In the genomic region with DNA sequence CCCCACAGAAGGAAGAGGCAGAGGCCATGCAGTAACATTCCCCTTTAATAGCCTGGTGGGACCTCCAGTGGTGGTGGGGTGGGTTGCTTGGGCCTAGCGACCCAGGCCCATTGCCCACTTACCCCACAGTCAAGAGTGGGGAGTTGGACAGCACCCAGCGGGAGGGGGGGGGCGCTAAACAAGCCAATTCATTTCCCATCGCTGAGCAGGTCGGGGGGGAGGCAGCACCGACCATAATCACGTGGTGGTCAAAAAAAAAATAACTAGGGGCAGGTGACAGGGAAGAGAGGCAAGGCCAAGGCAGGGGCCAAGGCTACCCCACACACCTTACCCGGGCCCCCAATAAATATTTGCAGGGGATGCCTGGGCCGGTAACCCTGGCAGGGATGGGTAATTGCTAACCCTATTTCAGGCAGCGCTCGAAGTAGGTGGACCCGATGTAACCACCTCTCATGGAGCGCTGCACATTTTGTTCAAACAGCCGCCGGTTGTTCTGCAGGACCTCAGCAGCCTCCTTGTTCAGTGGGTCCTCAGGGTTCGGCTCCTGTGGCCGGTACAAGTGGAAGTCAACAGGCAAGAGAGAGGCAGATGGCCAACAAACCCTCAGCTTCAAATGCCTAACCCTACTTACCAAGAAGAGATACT, we compare ENCODE assay signal across 8 mouse cellular contexts. TPM values are rescaled to one million over a fixed set of nuclear protein-coding genes. Genes with fewer than 3 reads are reported as not detected.
A peak's percentile ranks its signal among the peaks of the same experiment; 100 is the strongest.
DNase-seq lines count a peak whose midpoint lies in the region; ATAC-seq lines count a peak whose summit lies in the region.

No protein-coding gene starts in this region.

- H3K27ac ChIP-seq in heart, embryonic 14.5 days (replicated peaks in 1 of 2; ENCODE audit: control insufficient read depth in 1 of 2, insufficient read depth in 1 of 2, low read depth in 2 of 2, low read length in 2 of 2) = peak overlapping the region in 1 of 2 experiments; percentile 91; a peak in 2 of 4 replicates
- H3K27ac ChIP-seq in limb, embryonic 10.5 days = peak overlapping the region; percentile 86; the same call in 1 of the 2 replicates
- H3K27ac ChIP-seq in stomach, embryonic 15.5 days = peak overlapping the region; percentile 93

- peaks cover 11 to 35% of the 10 kb centered on the region in 2 experiments for H3K4me1 ChIP-seq in heart, embryonic 14.5 days (ENCODE audit: control insufficient read depth in 2 of 2, insufficient read depth in 2 of 2, low read length in 2 of 2)
- H3K4me1 ChIP-seq in limb, embryonic 10.5 days = peaks cover 48% of the 10 kb centered on the region
- peaks cover 35% of the 10 kb centered on the region for H3K4me1 ChIP-seq in stomach, embryonic 15.5 days

- H3K9ac ChIP-seq in heart, embryonic 14.5 days (ENCODE audit: low read length) = peak overlapping the region; percentile 92; the same call in 1 of the 2 replicates
- 0 out of 2 replicates have a peak overlapping the region, but pooled peaks have one; percentile 11 for H3K9ac ChIP-seq in stomach, embryonic 15.5 days

- no peaks in the 10 kb centered on the region for H3K27me3 ChIP-seq in heart, embryonic 14.5 days (ENCODE audit: control insufficient read depth, insufficient read depth, low read length)
- H3K27me3 ChIP-seq in limb, embryonic 10.5 days (ENCODE audit: low read depth, poor library complexity, severe bottlenecking) = 0 out of 2 replicates have a peak, but pooled peaks cover under 1% of the 10 kb centered on the region
- H3K27me3 ChIP-seq in stomach, embryonic 15.5 days (replicated peaks) = no peaks in the 10 kb centered on the region

- no peak overlapping the region for H3K4me3 ChIP-seq in heart, embryonic 14.5 days (ENCODE audit: control insufficient read depth in 1 of 2, insufficient read depth in 1 of 2, low read depth in 1 of 2, low read length in 2 of 2)
- H3K4me3 ChIP-seq in limb, embryonic 10.5 days = peak overlapping the region; percentile 63
- H3K4me3 ChIP-seq in stomach, embryonic 15.5 days (replicated peaks) = peak overlapping the region; percentile 62

- peak overlapping the region; percentile 95; the same call in 1 of the 2 replicates for H3K4me2 ChIP-seq in heart, embryonic 14.5 days (ENCODE audit: low read length)
- peak overlapping the region; percentile 80 for H3K4me2 ChIP-seq in stomach, embryonic 15.5 days

- no peak for DNase-seq in heart, adult 8-10 months (ENCODE audit: low spot score)
- peak; percentile 57 for DNase-seq in thymus, postnatal 4 days
- DNase-seq in thymus, postnatal 0 days (ENCODE audit: low spot score) = no peak
- DNase-seq in limb, embryonic 10.5 days (ENCODE audit: low spot score) = no peak
- DNase-seq in spleen, postnatal 14 days (ENCODE audit: low spot score in 2 of 2) = no peak
- no peak for DNase-seq in lung, postnatal 25 days (ENCODE audit: low spot score)

- no peak for ATAC-seq in heart, embryonic 14.5 days (ENCODE audit: insufficient number of reproducible peaks, insufficient read depth, low FRiP score, low read depth)
- ATAC-seq in stomach, embryonic 15.5 days (ENCODE audit: insufficient read depth, low FRiP score, low read depth) = no peak

- 88% methylated on average over 17 of the region's 17 CpGs for WGBS in heart, embryonic 14.5 days
- 89% methylated on average over 17 of the region's 17 CpGs for WGBS in limb, embryonic 10.5 days
- WGBS in stomach, embryonic 15.5 days = 85% methylated on average over 17 of the region's 17 CpGs

- H3K36me3 ChIP-seq in heart, embryonic 14.5 days (ENCODE audit: control insufficient read depth, insufficient read depth, low read length) = peaks cover 50% of the 10 kb centered on the region
- H3K36me3 ChIP-seq in limb, embryonic 10.5 days = peaks cover 58% of the 10 kb centered on the region
- H3K36me3 ChIP-seq in stomach, embryonic 15.5 days = peaks cover 37% of the 10 kb centered on the region

- H3K9me3 ChIP-seq in heart, embryonic 14.5 days (ENCODE audit: control insufficient read depth, low read length) = no peaks in the 10 kb centered on the region
- no peaks in the 10 kb centered on the region for H3K9me3 ChIP-seq in limb, embryonic 10.5 days (replicated peaks)
- no peaks in the 10 kb centered on the region for H3K9me3 ChIP-seq in stomach, embryonic 15.5 days

RNA-seq across cellular contexts. Expression of gene Chmp2a, which starts 0.7 kb away (rescaled TPM):
- 153 and 165 TPM in 2 replicates for polyA plus RNA-seq in heart, embryonic 14.5 days (2014; fragmentation: Nextera tagmentation; extraction: Ambion mirVana)
- 100 to 1,000 TPM; 142 to 153 (median 147) TPM for total RNA-seq in heart, adult 8-10 months (2022)
- polyA plus RNA-seq in thymus, postnatal 0 days (2015; fragmentation: Nextera tagmentation; extraction: Ambion mirVana) = 226 and 230 TPM in 2 replicates
- polyA plus RNA-seq in limb, embryonic 10.5 days (2016; fragmentation: Nextera tagmentation; extraction: Ambion mirVana) = 79.6 and 84.2 TPM in 2 replicates
- 161 and 167 TPM in 2 replicates for polyA plus RNA-seq in stomach, embryonic 15.5 days (2015; fragmentation: Nextera tagmentation; extraction: Ambion mirVana)

RNA-seq across cellular contexts. Expression of gene Ube2m, which starts 2.7 kb away (rescaled TPM):
- polyA plus RNA-seq in heart, embryonic 14.5 days (2014; fragmentation: Nextera tagmentation; extraction: Ambion mirVana) = 151 and 180 TPM in 2 replicates
- total RNA-seq in heart, adult 8-10 months (2022) = 100 to 1,000 TPM; 204 to 216 (median 210) TPM
- 90.8 and 91.5 TPM in 2 replicates for polyA plus RNA-seq in thymus, postnatal 0 days (2015; fragmentation: Nextera tagmentation; extraction: Ambion mirVana)
- polyA plus RNA-seq in limb, embryonic 10.5 days (2016; fragmentation: Nextera tagmentation; extraction: Ambion mirVana) = 182 and 208 TPM in 2 replicates
- polyA plus RNA-seq in stomach, embryonic 15.5 days (2015; fragmentation: Nextera tagmentation; extraction: Ambion mirVana) = 105 and 107 TPM in 2 replicates

RNA-seq across cellular contexts. Expression of gene Mzf1, which starts 19.2 kb away (rescaled TPM):
- 1.4 and 1.8 TPM in 2 replicates for polyA plus RNA-seq in heart, embryonic 14.5 days (2014; fragmentation: Nextera tagmentation; extraction: Ambion mirVana)
- under 1 TPM; 0.19 to 0.60 (median 0.29) TPM for total RNA-seq in heart, adult 8-10 months (2022)
- 1.1 and 1.6 TPM in 2 replicates for polyA plus RNA-seq in thymus, postnatal 0 days (2015; fragmentation: Nextera tagmentation; extraction: Ambion mirVana)
- polyA plus RNA-seq in limb, embryonic 10.5 days (2016; fragmentation: Nextera tagmentation; extraction: Ambion mirVana) = 3.3 and 4.4 TPM in 2 replicates
- 2.7 and 3.0 TPM in 2 replicates for polyA plus RNA-seq in stomach, embryonic 15.5 days (2015; fragmentation: Nextera tagmentation; extraction: Ambion mirVana)

RNA-seq across cellular contexts. Expression of gene Zbtb45, which starts 25.5 kb away (rescaled TPM):
- 12.8 and 17.2 TPM in 2 replicates for polyA plus RNA-seq in heart, embryonic 14.5 days (2014; fragmentation: Nextera tagmentation; extraction: Ambion mirVana)
- 10 to 100 TPM in 1 of 4 experiments, 1 to 10 TPM in 3; 6.9 to 11.3 (median 7.2) TPM for total RNA-seq in heart, adult 8-10 months (2022)
- 27.8 and 30.8 TPM in 2 replicates for polyA plus RNA-seq in thymus, postnatal 0 days (2015; fragmentation: Nextera tagmentation; extraction: Ambion mirVana)
- 29.1 and 31.8 TPM in 2 replicates for polyA plus RNA-seq in limb, embryonic 10.5 days (2016; fragmentation: Nextera tagmentation; extraction: Ambion mirVana)
- polyA plus RNA-seq in stomach, embryonic 15.5 days (2015; fragmentation: Nextera tagmentation; extraction: Ambion mirVana) = 20.4 and 21.9 TPM in 2 replicates

RNA-seq across cellular contexts. Expression of gene Trim28, which starts 36.4 kb away (rescaled TPM):
- polyA plus RNA-seq in heart, embryonic 14.5 days (2014; fragmentation: Nextera tagmentation; extraction: Ambion mirVana) = 210 and 224 TPM in 2 replicates
- 10 to 100 TPM; 77.8 to 92.6 (median 83.6) TPM for total RNA-seq in heart, adult 8-10 months (2022)
- 236 and 274 TPM in 2 replicates for polyA plus RNA-seq in thymus, postnatal 0 days (2015; fragmentation: Nextera tagmentation; extraction: Ambion mirVana)
- 561 and 585 TPM in 2 replicates for polyA plus RNA-seq in limb, embryonic 10.5 days (2016; fragmentation: Nextera tagmentation; extraction: Ambion mirVana)
- 216 and 252 TPM in 2 replicates for polyA plus RNA-seq in stomach, embryonic 15.5 days (2015; fragmentation: Nextera tagmentation; extraction: Ambion mirVana)

Comparison
In these comparisons a context has a peak if more than half of its experiments do, and no peak if none do; other contexts are left out.
1. H3K4me3 ChIP-seq: peak in limb, embryonic 10.5 days (single experiment) and stomach, embryonic 15.5 days (single experiment); none in heart, embryonic 14.5 days (0 of 2).